Mouse (Mus musculus): ENCODE measurements around the gene Psmd13. TPM values are rescaled to one million over a fixed set of nuclear protein-coding genes. Genes with fewer than 3 reads are reported as not detected.

Psmd13 gene
- polyA plus RNA-seq, 1 experiment from 2014 or later: 252 TPM

Other genes with a start within 250 kb of the Psmd13 start
- gene Olfr53, start 235.5 kb upstream of the Psmd13 start, polyA plus RNA-seq (2015; fragmentation: Nextera tagmentation; extraction: Ambion mirVana): not detected in 2 replicates
- gene Olfr539, start 222.0 kb upstream of the Psmd13 start, polyA plus RNA-seq (2015; fragmentation: Nextera tagmentation; extraction: Ambion mirVana): not detected in 2 replicates
- not detected in 2 replicates for gene Olfr45, start 200.0 kb upstream of the Psmd13 start, polyA plus RNA-seq (2015; fragmentation: Nextera tagmentation; extraction: Ambion mirVana)
- gene Olfr541, start 184.7 kb upstream of the Psmd13 start, polyA plus RNA-seq (2015; fragmentation: Nextera tagmentation; extraction: Ambion mirVana): not detected in 2 replicates
- 0.10 and 0.19 TPM in 2 replicates for gene Cyp2e1, start 118.2 kb upstream of the Psmd13 start, polyA plus RNA-seq (2015; fragmentation: Nextera tagmentation; extraction: Ambion mirVana)
- 0.14 TPM in 1 of 2 replicates, not detected in the other for gene Syce1, start 94.1 kb upstream of the Psmd13 start, polyA plus RNA-seq (2015; fragmentation: Nextera tagmentation; extraction: Ambion mirVana)
- 0.52 and 0.59 TPM in 2 replicates for gene Zfp941, start 59.8 kb upstream of the Psmd13 start, polyA plus RNA-seq (2015; fragmentation: Nextera tagmentation; extraction: Ambion mirVana)
- 4.4 and 5.1 TPM in 2 replicates for gene Urah, start 47.0 kb upstream of the Psmd13 start, polyA plus RNA-seq (2015; fragmentation: Nextera tagmentation; extraction: Ambion mirVana)
- not detected in 2 replicates for gene Scgb1c1, start 36.4 kb upstream of the Psmd13 start, polyA plus RNA-seq (2015; fragmentation: Nextera tagmentation; extraction: Ambion mirVana)
- not detected in 2 replicates for gene Odf3, start 34.2 kb upstream of the Psmd13 start, polyA plus RNA-seq (2015; fragmentation: Nextera tagmentation; extraction: Ambion mirVana)
- not detected in 2 replicates for gene Gm45785, start 25.6 kb upstream of the Psmd13 start, polyA plus RNA-seq (2015; fragmentation: Nextera tagmentation; extraction: Ambion mirVana)
- gene Ric8a, start 25.0 kb upstream of the Psmd13 start, polyA plus RNA-seq (2015; fragmentation: Nextera tagmentation; extraction: Ambion mirVana): 58.2 and 58.8 TPM in 2 replicates
- 35.1 and 41.0 TPM in 2 replicates for gene Bet1l, start 24.4 kb upstream of the Psmd13 start, polyA plus RNA-seq (2015; fragmentation: Nextera tagmentation; extraction: Ambion mirVana)
- 22.8 and 22.9 TPM in 2 replicates for gene Sirt3, start 341 bp downstream of the Psmd13 start, polyA plus RNA-seq (2015; fragmentation: Nextera tagmentation; extraction: Ambion mirVana)
- 6.2 and 8.5 TPM in 2 replicates for gene Cox8b, start 18.5 kb downstream of the Psmd13 start, polyA plus RNA-seq (2015; fragmentation: Nextera tagmentation; extraction: Ambion mirVana)
- gene Nlrp6, start 38.9 kb downstream of the Psmd13 start, polyA plus RNA-seq (2015; fragmentation: Nextera tagmentation; extraction: Ambion mirVana): 0.26 and 0.72 TPM in 2 replicates
- 18.7 and 21.0 TPM in 2 replicates for gene Pgghg, start 59.4 kb downstream of the Psmd13 start, polyA plus RNA-seq (2015; fragmentation: Nextera tagmentation; extraction: Ambion mirVana)
- gene Ifitm5, start 68.3 kb downstream of the Psmd13 start, polyA plus RNA-seq (2015; fragmentation: Nextera tagmentation; extraction: Ambion mirVana): 2.8 and 4.0 TPM in 2 replicates
- not detected in 2 replicates for gene Gm45717, start 74.0 kb downstream of the Psmd13 start, polyA plus RNA-seq (2015; fragmentation: Nextera tagmentation; extraction: Ambion mirVana)
- gene Ifitm2, start 74.0 kb downstream of the Psmd13 start, polyA plus RNA-seq (2015; fragmentation: Nextera tagmentation; extraction: Ambion mirVana): 925 and 963 TPM in 2 replicates
- 47.1 and 54.5 TPM in 2 replicates for gene Ifitm1, start 85.3 kb downstream of the Psmd13 start, polyA plus RNA-seq (2015; fragmentation: Nextera tagmentation; extraction: Ambion mirVana)
- 238 and 246 TPM in 2 replicates for gene Ifitm3, start 128.8 kb downstream of the Psmd13 start, polyA plus RNA-seq (2015; fragmentation: Nextera tagmentation; extraction: Ambion mirVana)
- gene Ifitm6, start 136.0 kb downstream of the Psmd13 start, polyA plus RNA-seq (2015; fragmentation: Nextera tagmentation; extraction: Ambion mirVana): 1.4 and 1.6 TPM in 2 replicates
- not detected in 2 replicates for gene Gm17387, start 147.2 kb downstream of the Psmd13 start, polyA plus RNA-seq (2015; fragmentation: Nextera tagmentation; extraction: Ambion mirVana)
- 5.3 and 5.8 TPM in 2 replicates for gene B4galnt4, start 179.1 kb downstream of the Psmd13 start, polyA plus RNA-seq (2015; fragmentation: Nextera tagmentation; extraction: Ambion mirVana)
- gene Pkp3, start 196.2 kb downstream of the Psmd13 start, polyA plus RNA-seq (2015; fragmentation: Nextera tagmentation; extraction: Ambion mirVana): 14.6 and 15.2 TPM in 2 replicates
- 12.8 and 15.1 TPM in 2 replicates for gene Sigirr, start 218.6 kb downstream of the Psmd13 start, polyA plus RNA-seq (2015; fragmentation: Nextera tagmentation; extraction: Ambion mirVana)
- 6.4 and 6.5 TPM in 2 replicates for gene Ano9, start 235.8 kb downstream of the Psmd13 start, polyA plus RNA-seq (2015; fragmentation: Nextera tagmentation; extraction: Ambion mirVana)
- 70.1 and 70.6 TPM in 2 replicates for gene Ptdss2, start 240.4 kb downstream of the Psmd13 start, polyA plus RNA-seq (2015; fragmentation: Nextera tagmentation; extraction: Ambion mirVana)